Mouse (Mus musculus) gastrocnemius, adult 2 months (tissue): ENCODE data around the gene Tbx4. TPM values are rescaled to one million over a fixed set of nuclear protein-coding genes. Genes with fewer than 3 reads are reported as not detected.

ENCODE experiments used
- DNase-seq: peaks from one replicate; pipeline ENCODE4 v3.0.0; 2022
- H3K27ac ChIP-seq: fragments of 200-600 bp; 2 replicates; pipeline ENCODE4 v1.8.1; 2022; ENCODE audit warnings: mild to moderate bottlenecking
- H3K4me3 ChIP-seq: fragments of 200-600 bp; 2 replicates; pipeline ENCODE4 v1.8.1; 2022; ENCODE audit warnings: mild to moderate bottlenecking, moderate library complexity
- CTCF ChIP-seq: fragments of 200-600 bp; IDR thresholded peaks from 2 replicates; pipeline ENCODE4 v1.8.1; 2022; ENCODE audit warnings: antibody characterized with exemption, mild to moderate bottlenecking, moderate library complexity
- intact Hi-C: fragments of 180-260 bp; cut with DNase I; formaldehyde crosslinking; loops from one replicate; pipeline ENCODE4 v1.15.1; 2025
- long read RNA-seq, 2 experiments: library from polyadenylated mRNA; stranded (forward); transcript quantifications; one replicate each; pipeline ENCODE4 v2.0.0; 2021
- total RNA-seq, 2 experiments: library from RNA; stranded (reverse); gene quantifications; 2 replicates each; pipeline ENCODE4 v1.2.3; 2021

The Tbx4 gene
- total RNA-seq: 1 to 10 TPM in 1 of 2 experiments, under 1 TPM in 1; 0.87 to 1.8 TPM
- long read RNA-seq, experiment 1: 0 reads
- long read RNA-seq, experiment 2, partial matches to known transcripts: 0 of 2 reads
- long read RNA-seq, experiment 2, other reads (novel, unspliced or antisense): 1 of 2 reads

- intact Hi-C loops: no loop called here
- DNase-seq: peak; percentile 54
- Histone ChIP-seq H3K4me3 (peak within 1 kb of the TSS; percentile 62), H3K27ac (peak within 1 kb of the TSS; percentile 38)
- no peak for TF ChIP-seq CTCF
Observed at GRCm38 (mm10) chr11:85885665-85886428, at the start of gene Tbx4. Gene Tbx4, plus strand, starts transcription at chr11:85886422.

GRCm38 (mm10) chr11:85836523-85837290, 49.5 kb upstream of the Tbx4 start:
- no peak for DNase-seq
- H3K4me3 ChIP-seq: peak overlapping the region; percentile 70
- peak overlapping the region; percentile 77 for H3K27ac ChIP-seq
- intact Hi-C loops: no loop called here
- no peak for TF ChIP-seq CTCF

GRCm38 (mm10) chr11:85837291-85837647, 49.0 kb upstream of the Tbx4 start:
- no peak for DNase-seq
- peak overlapping the region; percentile 70 for H3K4me3 ChIP-seq
- no peak for TF ChIP-seq CTCF
- peak overlapping the region; percentile 77 for H3K27ac ChIP-seq
- intact Hi-C loops: no loop called here

GRCm38 (mm10) chr11:85837648-85838423, 48.4 kb upstream of the Tbx4 start:
- intact Hi-C loops: no loop called here
- Histone ChIP-seq H3K4me3 (peak overlapping the region; percentile 70), H3K27ac (peak overlapping the region; percentile 77)
- peak; percentile 57 for DNase-seq
- no peak for TF ChIP-seq CTCF

GRCm38 (mm10) chr11:85838424-85839257, 47.6 kb upstream of the Tbx4 start:
- peak overlapping the region; percentile 70 for H3K4me3 ChIP-seq
- no peak for TF ChIP-seq CTCF
- DNase-seq: no peak
- intact Hi-C loops: no loop called here
- peak overlapping the region; percentile 77 for H3K27ac ChIP-seq

- Histone ChIP-seq H3K4me3 (peak overlapping the region; percentile 70), H3K27ac (peak overlapping the region; percentile 77)
- no peak for DNase-seq
- TF ChIP-seq CTCF: no peak
- intact Hi-C loops: loop anchor here (5.0 to 10.0 kb wide), 4 partner anchors 225 to 457 kb away; no protein-coding TSS in a partner anchor
Observed at GRCm38 (mm10) chr11:85839258-85840030, 46.8 kb upstream of the Tbx4 start.

- intact Hi-C loops: loop anchor here (5.0 to 10.0 kb wide), 4 partner anchors 225 to 458 kb away; no protein-coding TSS in a partner anchor
- H3K27ac ChIP-seq: peak overlapping the region; percentile 77
- no peak for DNase-seq
- no peak for TF ChIP-seq CTCF
- H3K4me3 ChIP-seq: peak overlapping the region; percentile 70
Observed at GRCm38 (mm10) chr11:85840031-85840802, 46.0 kb upstream of the Tbx4 start.

- Histone ChIP-seq H3K4me3 (peak overlapping the region; percentile 70), H3K27ac (peak overlapping the region; percentile 77)
- intact Hi-C loops: loop anchor here (5.0 to 10.0 kb wide), 4 partner anchors 224 to 458 kb away; no protein-coding TSS in a partner anchor
Observed at GRCm38 (mm10) chr11:85840803-85841145, 45.4 kb upstream of the Tbx4 start.

GRCm38 (mm10) chr11:85841211-85841681, 45.0 kb upstream of the Tbx4 start:
- intact Hi-C loops: loop anchor here (5.0 to 10.0 kb wide), 4 partner anchors 224 to 459 kb away; no protein-coding TSS in a partner anchor
- DNase-seq: no peak
- Histone ChIP-seq H3K27ac (peak overlapping the region; percentile 77), H3K4me3 (peak overlapping the region; percentile 70)
- no peak for TF ChIP-seq CTCF

More at GRCm38 (mm10) chr11:85840803-85841145, 45.4 kb upstream of the Tbx4 start:
- no peak for TF ChIP-seq CTCF
- no peak for DNase-seq

- intact Hi-C loops: loop anchor here (2.0 to 10.0 kb wide), 5 partner anchors 223 to 460 kb away; no protein-coding TSS in a partner anchor
- TF ChIP-seq CTCF: peak; percentile 95
- DNase-seq: peak; percentile 79
- Histone ChIP-seq H3K4me3 (peak overlapping the region; percentile 70), H3K27ac (peak overlapping the region; percentile 77)
Observed at GRCm38 (mm10) chr11:85841980-85842379, 44.2 kb upstream of the Tbx4 start.
